Mouse (Mus musculus) MEL (cell line): ENCODE results near the gene Clec16a.

ENCODE experiments used
- BHLHE40 ChIP-seq: IDR thresholded peaks from 2 replicates; pipeline ENCODE4 v1.6.1; 2012; ENCODE audit warnings: low read depth, mild to moderate bottlenecking, inconsistent platforms, low read length, improper control_type of control experiment, borderline replicate concordance
- CTCF ChIP-seq, 3 experiments: IDR thresholded peaks in 2 of 3; conservative IDR thresholded peaks in 1 of 3; 2 replicates each; pipeline ENCODE4 v1.5.1; 2011 to 2012; ENCODE audit warnings: low read length in 3 of 3, low read depth in 2 of 3, mild to moderate bottlenecking in 2 of 3, improper control_type of control experiment in 1 of 3, inconsistent platforms in 1 of 3, mixed read lengths in 1 of 3, moderate library complexity in 1 of 3; ENCODE audit not compliant: control insufficient read depth in 1 of 3, insufficient read depth in 1 of 3, poor library complexity in 1 of 3, severe bottlenecking in 1 of 3
- ELF1 ChIP-seq: IDR thresholded peaks from 2 replicates; pipeline ENCODE4 v1.6.1; 2014; ENCODE audit warnings: low read depth, mild to moderate bottlenecking, inconsistent platforms, low read length, improper control_type of control experiment, moderate library complexity
- GABPA ChIP-seq: IDR thresholded peaks from 2 replicates; pipeline ENCODE4 v1.6.1; 2012; ENCODE audit warnings: low read depth, mild to moderate bottlenecking, inconsistent platforms, low read length, improper control_type of control experiment, moderate library complexity
- GATA1 ChIP-seq: IDR thresholded peaks from 2 replicates; pipeline ENCODE4 v1.6.1; 2011; ENCODE audit warnings: low read depth, low read length, improper control_type of control experiment
- POLR2A ChIP-seq, 2 experiments: IDR thresholded peaks; 2 replicates each; pipeline ENCODE4 v1.6.1; 2011 to 2012; ENCODE audit warnings: low read length in 2 of 2, mild to moderate bottlenecking in 2 of 2, control low read depth in 1 of 2, improper control_type of control experiment in 1 of 2, low read depth in 1 of 2, moderate library complexity in 1 of 2; ENCODE audit not compliant: control insufficient read depth in 1 of 2, insufficient read depth in 1 of 2, poor library complexity in 1 of 2
- TBP ChIP-seq: IDR thresholded peaks from 2 replicates; pipeline ENCODE4 v1.8.0; 2011; ENCODE audit warnings: low read depth, low read length, improper control_type of control experiment
- ZC3H11A ChIP-seq: IDR thresholded peaks from 2 replicates; pipeline ENCODE4 v1.6.1; 2012; ENCODE audit warnings: low read depth, mild to moderate bottlenecking, inconsistent platforms, low read length, improper control_type of control experiment
- ZNF384 ChIP-seq: IDR thresholded peaks from 2 replicates; pipeline ENCODE4 v1.6.1; 2012; ENCODE audit warnings: low read depth, mild to moderate bottlenecking, inconsistent platforms, low read length, improper control_type of control experiment

- TF ChIP-seq ZC3H11A = no peak
- TF ChIP-seq POLR2A (IDR thresholded peaks at IDR 0.05; ENCODE audit: control insufficient read depth in 1 of 2, insufficient read depth in 1 of 2, low read depth in 1 of 2, low read length in 2 of 2, poor library complexity in 1 of 2) = no peak
- TF ChIP-seq TBP = no peak
- no peak for TF ChIP-seq GABPA
- TF ChIP-seq GATA1 = no peak
- no peak for TF ChIP-seq ZNF384
- no peak for TF ChIP-seq CTCF (IDR thresholded peaks at IDR 0.05 in 2 of 3, conservative IDR thresholded peaks at IDR 0.05 in 1 of 3; ENCODE audit: control insufficient read depth in 1 of 3, insufficient read depth in 1 of 3, low read depth in 2 of 3, low read length in 3 of 3, poor library complexity in 1 of 3, severe bottlenecking in 1 of 3)
- no peak for TF ChIP-seq ELF1
- TF ChIP-seq BHLHE40 = no peak
These were observed 238.0 kb downstream of the Clec16a start for GRCm38 (mm10) chr16:10783152-10783434.
